Mouse (Mus musculus) retina, postnatal 7 days (tissue): ENCODE results near the gene Nat8f4.
A peak's percentile ranks its signal among the peaks of the same experiment; 100 is the strongest.
"Not testable (repeated sequence)": the region's sequence is repeated elsewhere in the genome, so short reads cannot be mapped to it uniquely, and the experiment has no call there.

Experiments
- DNase-seq: peaks from one replicate; pipeline ENCODE4 v3.0.0-alpha.2; 2012; ENCODE audit warnings: low read depth, low spot score

Gene Nat8f4

GRCm38 (mm10) chr6:85904642-85905061 lies at the start of gene Nat8f4:
TSS of gene Nat8f4 (minus strand) at chr6:85904884.
- DNase-seq: peak; percentile 30

GRCm38 (mm10) chr6:85948549-85948948 lies 43.9 kb upstream of the Nat8f4 start:
- DNase-seq: no peak

GRCm38 (mm10) chr6:85942469-85942868 lies 37.8 kb upstream of the Nat8f4 start:
- no peak for DNase-seq

- no peak for DNase-seq
Observed at GRCm38 (mm10) chr6:85938701-85939100, 34.0 kb upstream of the Nat8f4 start.

- peak; percentile 70 for DNase-seq
Observed at GRCm38 (mm10) chr6:85936508-85937465, 32.1 kb upstream of the Nat8f4 start.

- no peak for DNase-seq
Observed at GRCm38 (mm10) chr6:85935646-85936045, 31.0 kb upstream of the Nat8f4 start.

GRCm38 (mm10) chr6:85934047-85934446 lies 29.4 kb upstream of the Nat8f4 start:
- DNase-seq: no peak

- DNase-seq: no peak
Observed at GRCm38 (mm10) chr6:85929312-85929711, 24.6 kb upstream of the Nat8f4 start.

GRCm38 (mm10) chr6:85927476-85928464 lies 23.1 kb upstream of the Nat8f4 start:
- DNase-seq: no peak

- DNase-seq: no peak
Observed at GRCm38 (mm10) chr6:85926709-85927108, 22.0 kb upstream of the Nat8f4 start.

- DNase-seq: no peak
Observed at GRCm38 (mm10) chr6:85923643-85924042, 19.0 kb upstream of the Nat8f4 start.

GRCm38 (mm10) chr6:85919401-85919800 lies 14.7 kb upstream of the Nat8f4 start:
- no peak for DNase-seq

GRCm38 (mm10) chr6:85918341-85918740 lies 13.7 kb upstream of the Nat8f4 start:
- DNase-seq: not testable (repeated sequence)

- no peak for DNase-seq
Observed at GRCm38 (mm10) chr6:85916596-85916995, 11.9 kb upstream of the Nat8f4 start.

- peak; percentile 80 for DNase-seq
Observed at GRCm38 (mm10) chr6:85915539-85916513, 11.1 kb upstream of the Nat8f4 start, which contains the start of gene Nat8f1. TSS of gene Nat8f1 (minus strand) at chr6:85915687.

- DNase-seq: no peak
Observed at GRCm38 (mm10) chr6:85915141-85915538, 10.5 kb upstream of the Nat8f4 start.

GRCm38 (mm10) chr6:85911587-85911986 lies 6.9 kb upstream of the Nat8f4 start, which contains the start of gene Tprkb:
TSS of gene Tprkb (plus strand) at chr6:85911865.
- no peak for DNase-seq

- DNase-seq: no peak
Observed at GRCm38 (mm10) chr6:85909704-85910103, 5.0 kb upstream of the Nat8f4 start.

GRCm38 (mm10) chr6:85908341-85908740 lies 3.7 kb upstream of the Nat8f4 start:
- no peak for DNase-seq

GRCm38 (mm10) chr6:85906911-85907351 lies 2.2 kb upstream of the Nat8f4 start:
- DNase-seq: not testable (repeated sequence)
